Comparison of ENCODE assay signal across 18 mouse cellular contexts in the genomic region with DNA sequence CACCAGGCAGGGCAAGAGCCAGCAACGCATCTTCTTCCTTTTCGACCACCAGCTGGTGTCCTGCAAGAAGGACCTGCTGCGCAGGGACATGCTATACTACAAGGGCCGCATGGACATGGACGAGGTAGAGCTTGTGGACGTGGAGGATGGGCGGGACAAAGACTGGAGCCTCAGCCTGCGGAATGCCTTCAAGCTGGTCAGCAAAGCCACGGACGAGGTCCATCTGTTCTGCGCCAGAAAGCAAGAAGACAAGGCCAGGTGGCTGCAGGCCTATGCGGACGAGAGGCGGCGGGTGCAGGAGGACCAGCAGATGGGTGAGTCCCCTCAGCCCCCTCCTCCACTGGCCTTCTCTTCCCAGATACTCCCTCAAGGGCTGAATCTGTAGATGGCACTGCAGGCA. TPM values are rescaled to one million over a fixed set of nuclear protein-coding genes. Genes with fewer than 3 reads are reported as not detected.
A peak's percentile ranks its signal among the peaks of the same experiment; 100 is the strongest.
DNase-seq lines count a peak whose midpoint lies in the region; ATAC-seq lines count a peak whose summit lies in the region.
"Had no signal": no experiment of that assay in that cellular context is flagged by ENCODE, and none has a peak within 500 bp of the region (broad histone marks: within the 10 kb centered on the region; RNA-seq: fewer than 3 reads in every experiment).

No protein-coding gene starts in this region.

- DNase-seq in embryonic facial prominence, embryonic 11.5 days (ENCODE audit: low spot score), result no peak
- no peak for DNase-seq in embryonic facial prominence, embryonic 10.5 days (ENCODE audit: low spot score)
- no peak for DNase-seq in kidney, adult 11 months
- DNase-seq in cerebellum, adult 18-20 months, result peak; percentile 69 to 77
- peak; percentile 66 to 74 for DNase-seq in cerebellum, postnatal 36 days
- DNase-seq in T-cell, adult 2 months (ENCODE audit: low spot score), result no peak
- DNase-seq: adrenal gland, adult 2 months; gastrocnemius, adult 2 months; heart, adult 18-20 months; kidney, adult 18-20 months; right cerebral cortex, postnatal 4 days had no signal

- no peak overlapping the region for H3K4me2 ChIP-seq in embryonic facial prominence, embryonic 11.5 days (ENCODE audit: low read depth, low read length)
- no peak overlapping the region for H3K4me2 ChIP-seq in kidney, embryonic 16.5 days (replicated peaks; ENCODE audit: low read depth, low read length)
- H3K4me2 ChIP-seq in forebrain, embryonic 16.5 days (ENCODE audit: low read length), result no peak overlapping the region
- H3K4me2 ChIP-seq: embryonic facial prominence, embryonic 13.5 days; limb, embryonic 13.5 days; liver, embryonic 15.5 days; midbrain, embryonic 13.5 days had no signal

- no peaks in the 10 kb centered on the region; the same call in 1 of the 2 replicates for H3K36me3 ChIP-seq in embryonic facial prominence, embryonic 11.5 days (replicated peaks; ENCODE audit: control insufficient read depth, insufficient read depth, low read depth, low read length)
- H3K36me3 ChIP-seq in embryonic facial prominence, embryonic 10.5 days (replicated peaks), result peaks cover 89% of the 10 kb centered on the region
- peaks cover 65% of the 10 kb centered on the region for H3K36me3 ChIP-seq in kidney, embryonic 16.5 days (ENCODE audit: insufficient read depth, low read length)
- no peaks in the 10 kb centered on the region for H3K36me3 ChIP-seq in forebrain, embryonic 16.5 days (ENCODE audit: control insufficient read depth, insufficient read depth)

- 93% methylated on average over 15 of the region's 15 CpGs for WGBS in embryonic facial prominence, embryonic 11.5 days
- 95% methylated on average over 15 of the region's 15 CpGs for WGBS in embryonic facial prominence, embryonic 10.5 days
- 71% methylated on average over 15 of the region's 15 CpGs for WGBS in kidney, embryonic 16.5 days
- WGBS in forebrain, embryonic 16.5 days, result 94% methylated on average over 15 of the region's 15 CpGs

- no peaks in the 10 kb centered on the region for H3K9me3 ChIP-seq in embryonic facial prominence, embryonic 11.5 days (replicated peaks; ENCODE audit: control insufficient read depth, low read length)
- H3K9me3 ChIP-seq in embryonic facial prominence, embryonic 10.5 days, result no peaks in the 10 kb centered on the region
- no peaks in the 10 kb centered on the region for H3K9me3 ChIP-seq in kidney, embryonic 16.5 days (ENCODE audit: low read length)
- H3K9me3 ChIP-seq in forebrain, embryonic 16.5 days (ENCODE audit: control insufficient read depth, low read length), result no peaks in the 10 kb centered on the region
- H3K9me3 ChIP-seq: embryonic facial prominence, embryonic 13.5 days; limb, embryonic 13.5 days; liver, embryonic 15.5 days; midbrain, embryonic 13.5 days had no signal

- no peak overlapping the region for H3K9ac ChIP-seq in embryonic facial prominence, embryonic 11.5 days (replicated peaks; ENCODE audit: low read length)
- no peak overlapping the region for H3K9ac ChIP-seq in kidney, embryonic 16.5 days (replicated peaks; ENCODE audit: low read length)
- H3K9ac ChIP-seq in forebrain, embryonic 16.5 days (replicated peaks; ENCODE audit: low read depth, low read length), result no peak overlapping the region
- H3K9ac ChIP-seq: embryonic facial prominence, embryonic 13.5 days; limb, embryonic 13.5 days; liver, embryonic 15.5 days; midbrain, embryonic 13.5 days had no signal

- no peak overlapping the region for H3K27ac ChIP-seq in embryonic facial prominence, embryonic 11.5 days (replicated peaks; ENCODE audit: low read depth, low read length)
- H3K27ac ChIP-seq in embryonic facial prominence, embryonic 10.5 days (replicated peaks), result no peak overlapping the region
- no peak overlapping the region for H3K27ac ChIP-seq in kidney, embryonic 16.5 days (ENCODE audit: low read length)
- H3K27ac ChIP-seq in forebrain, embryonic 16.5 days (ENCODE audit: low read length), result no peak overlapping the region
- H3K27ac ChIP-seq: embryonic facial prominence, embryonic 13.5 days; gastrocnemius, adult 2 months; limb, embryonic 13.5 days; liver, embryonic 15.5 days; midbrain, embryonic 13.5 days had no signal

- H3K27me3 ChIP-seq in embryonic facial prominence, embryonic 11.5 days (ENCODE audit: control insufficient read depth, insufficient read depth, low read length), result no peaks in the 10 kb centered on the region
- H3K27me3 ChIP-seq in embryonic facial prominence, embryonic 10.5 days (replicated peaks; ENCODE audit: low read depth, poor library complexity, severe bottlenecking), result no peaks in the 10 kb centered on the region
- H3K27me3 ChIP-seq in kidney, embryonic 16.5 days (ENCODE audit: insufficient read depth, low read length), result no peaks in the 10 kb centered on the region
- H3K27me3 ChIP-seq in forebrain, embryonic 16.5 days (replicated peaks; ENCODE audit: control insufficient read depth, insufficient read depth, low read length), result no peaks in the 10 kb centered on the region
- H3K27me3 ChIP-seq: embryonic facial prominence, embryonic 13.5 days; limb, embryonic 13.5 days; liver, embryonic 15.5 days; midbrain, embryonic 13.5 days had no signal

- ATAC-seq in embryonic facial prominence, embryonic 11.5 days (replicated peaks; ENCODE audit: insufficient number of reproducible peaks, low FRiP score, low TSS enrichment, low read depth), result 0 out of 2 replicates have a peak, but pooled peaks have one; percentile 9
- peak; percentile 47; the same call in 1 of the 2 replicates for ATAC-seq in kidney, embryonic 16.5 days (ENCODE audit: low FRiP score, low TSS enrichment)
- ATAC-seq in forebrain, embryonic 16.5 days, result no peak
- ATAC-seq: lung, postnatal 0 days; midbrain, embryonic 13.5 days had no signal

- no peaks in the 10 kb centered on the region for H3K4me1 ChIP-seq in embryonic facial prominence, embryonic 11.5 days (ENCODE audit: control insufficient read depth, insufficient read depth, low read length)
- 0 out of 2 replicates have a peak, but pooled peaks cover 3% of the 10 kb centered on the region for H3K4me1 ChIP-seq in embryonic facial prominence, embryonic 10.5 days
- H3K4me1 ChIP-seq in kidney, embryonic 16.5 days (ENCODE audit: insufficient read depth, low read length), result no peaks in the 10 kb centered on the region
- peaks cover 14% of the 10 kb centered on the region for H3K4me1 ChIP-seq in forebrain, embryonic 16.5 days (replicated peaks; ENCODE audit: control insufficient read depth, insufficient read depth, low read length)
- H3K4me1 ChIP-seq: embryonic facial prominence, embryonic 13.5 days; limb, embryonic 13.5 days; liver, embryonic 15.5 days had no signal

- no peak overlapping the region for H3K4me3 ChIP-seq in embryonic facial prominence, embryonic 11.5 days (ENCODE audit: low read depth, low read length)
- H3K4me3 ChIP-seq in embryonic facial prominence, embryonic 10.5 days, result no peak overlapping the region
- H3K4me3 ChIP-seq in kidney, embryonic 16.5 days (ENCODE audit: low read length), result no peak overlapping the region
- H3K4me3 ChIP-seq in forebrain, embryonic 16.5 days (replicated peaks; ENCODE audit: low read length), result no peak overlapping the region
- H3K4me3 ChIP-seq: embryonic facial prominence, embryonic 13.5 days; gastrocnemius, adult 2 months; limb, embryonic 13.5 days; liver, embryonic 15.5 days; midbrain, embryonic 13.5 days had no signal

RNA-seq across cellular contexts. Expression of a gene that starts 11.7 kb away (rescaled TPM):
- not detected in 2 replicates for polyA plus RNA-seq in embryonic facial prominence, embryonic 11.5 days (2014; fragmentation: Nextera tagmentation; extraction: Ambion mirVana)
- 0.15 and 0.18 TPM in 2 replicates for polyA plus RNA-seq in embryonic facial prominence, embryonic 10.5 days (2016; fragmentation: Nextera tagmentation; extraction: Ambion mirVana)
- polyA plus RNA-seq in kidney, embryonic 16.5 days (2015; fragmentation: Nextera tagmentation; extraction: Ambion mirVana), result 0.41 and 0.56 TPM in 2 replicates
- polyA plus RNA-seq in forebrain, embryonic 16.5 days (2015; fragmentation: Nextera tagmentation; extraction: Ambion mirVana), result 0.21 TPM in 1 of 2 replicates, not detected in the other
- polyA plus RNA-seq: midbrain, embryonic 13.5 days had no signal

RNA-seq across cellular contexts. Expression of a gene that starts 28.1 kb away (rescaled TPM):
- polyA plus RNA-seq in embryonic facial prominence, embryonic 11.5 days (2014; fragmentation: Nextera tagmentation; extraction: Ambion mirVana), result 30.9 and 32.4 TPM in 2 replicates
- polyA plus RNA-seq in embryonic facial prominence, embryonic 10.5 days (2016; fragmentation: Nextera tagmentation; extraction: Ambion mirVana), result 24.6 and 25.0 TPM in 2 replicates
- polyA plus RNA-seq in kidney, embryonic 16.5 days (2015; fragmentation: Nextera tagmentation; extraction: Ambion mirVana), result 23.3 and 24.6 TPM in 2 replicates
- 20.5 and 25.4 TPM in 2 replicates for polyA plus RNA-seq in forebrain, embryonic 16.5 days (2015; fragmentation: Nextera tagmentation; extraction: Ambion mirVana)

Comparison
In these comparisons a context has a peak if more than half of its experiments do, and no peak if none do; other contexts are left out.
1. DNase-seq: peak in cerebellum, adult 18-20 months (2 of 2) and cerebellum, postnatal 36 days (2 of 2); none in embryonic facial prominence, embryonic 11.5 days (single experiment), embryonic facial prominence, embryonic 10.5 days (single experiment), kidney, adult 11 months (single experiment) and T-cell, adult 2 months (single experiment).